Mouse (Mus musculus) midbrain, embryonic 14.5 days (tissue): Measurements from ENCODE around the gene Dcaf4. TPM values are rescaled to one million over a fixed set of nuclear protein-coding genes. Genes with fewer than 3 reads are reported as not detected.

Experiments used
- ATAC-seq: fragments of 200-750 bp; cut with Nextera tagmentation; 2 replicates; pipeline ENCODE4 v1.8.0; 2017; ENCODE audit warnings: moderate number of reproducible peaks, moderate library complexity; ENCODE audit not compliant: low FRiP score, low TSS enrichment
- DNase-seq: peaks from one replicate; pipeline ENCODE4 v3.0.0-alpha.2; 2015
- H3K27ac ChIP-seq: fragments of 300-500 bp; sonication (generic); replicated peaks from 2 replicates; pipeline ENCODE4 v1.5.1; 2014; ENCODE audit warnings: mild to moderate bottlenecking, low read depth, low read length, moderate library complexity
- H3K27me3 ChIP-seq: fragments of 300-500 bp; sonication (generic); 2 replicates; pipeline ENCODE4 v1.6.1; 2014; ENCODE audit warnings: low read length, control low read depth, mixed read lengths; ENCODE audit not compliant: control insufficient read depth, insufficient read depth
- H3K36me3 ChIP-seq: fragments of 300-500 bp; sonication (generic); 2 replicates; pipeline ENCODE4 v1.6.1; 2014; ENCODE audit warnings: low read length, control low read depth; ENCODE audit not compliant: control insufficient read depth, insufficient read depth
- H3K4me1 ChIP-seq: fragments of 300-500 bp; sonication (generic); 2 replicates; pipeline ENCODE4 v1.6.1; 2014; ENCODE audit warnings: mild to moderate bottlenecking, antibody characterized with exemption, low read length, control low read depth; ENCODE audit not compliant: control insufficient read depth, insufficient read depth
- H3K4me2 ChIP-seq: fragments of 300-500 bp; sonication (generic); 2 replicates; pipeline ENCODE4 v1.6.1; 2014; ENCODE audit warnings: mild to moderate bottlenecking, low read length, moderate library complexity
- H3K4me3 ChIP-seq: fragments of 300-500 bp; sonication (generic); replicated peaks from 2 replicates; pipeline ENCODE4 v1.5.1; 2014; ENCODE audit warnings: low read depth, low read length
- H3K9ac ChIP-seq: fragments of 300-500 bp; sonication (generic); replicated peaks from 2 replicates; pipeline ENCODE4 v1.6.1; 2014; ENCODE audit warnings: mild to moderate bottlenecking, low read length, moderate library complexity
- H3K9me3 ChIP-seq: fragments of 300-500 bp; sonication (generic); 2 replicates; pipeline ENCODE4 v1.6.1; 2016; ENCODE audit warnings: low read length, control low read depth, mixed read lengths; ENCODE audit not compliant: control insufficient read depth
- WGBS: fragments of 180-500 bp; shearing (Covaris S2); extraction: QIAGEN DNeasy Blood & Tissue Kit; methylation state at CpG from one replicate; pipeline ENCODE4 v1.1.7; 2014; 5-methylcytosine and 5-hydroxymethylcytosine counted together
- polyA plus RNA-seq: library from polyadenylated mRNA; unstranded; fragments of >200 nt; fragmentation: Nextera tagmentation; extraction: Ambion mirVana; gene quantifications from 2 replicates; pipeline ENCODE4 v1.2.1, GENCODE M21; 2014

The Dcaf4 gene
- polyA plus RNA-seq, 1 experiment from 2014 or later: 41.4 TPM

DNA sequence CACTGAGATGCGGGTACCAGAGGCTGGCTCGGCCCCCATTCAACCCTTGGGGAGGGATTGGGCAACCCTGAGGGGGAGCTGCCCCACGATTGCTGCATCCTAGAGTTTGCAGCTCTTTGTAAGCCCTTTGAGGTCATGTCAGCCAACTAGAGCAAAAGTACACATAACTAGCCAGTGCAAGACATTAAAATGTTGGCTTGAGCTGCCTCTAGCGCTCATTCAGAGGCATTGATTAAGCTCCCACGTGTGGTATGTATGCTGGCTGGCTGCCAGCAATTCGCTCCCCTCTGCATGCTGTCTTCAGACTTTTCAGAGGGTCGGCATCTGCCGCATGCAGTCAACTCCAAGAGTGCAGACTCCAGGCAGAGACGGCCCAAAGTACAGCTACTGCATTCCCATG is 15.8 kb downstream of the Dcaf4 start:
- peak; percentile 85 for DNase-seq
- Histone ChIP-seq H3K4me2 (no peak overlapping the region), H3K4me3 (no peak overlapping the region), H3K4me1 (peaks cover 8% of the 10 kb centered on the region; the same call in 1 of the 2 replicates), H3K36me3 (peaks cover 78% of the 10 kb centered on the region), H3K9ac (no peak overlapping the region), H3K27me3 (no peaks in the 10 kb centered on the region), H3K27ac (no peak overlapping the region), H3K9me3 (no peaks in the 10 kb centered on the region)
- 40% methylated on average over 9 of the region's 9 CpGs for WGBS
- ATAC-seq: peak; percentile 31; the same call in 1 of the 2 replicates

DNA sequence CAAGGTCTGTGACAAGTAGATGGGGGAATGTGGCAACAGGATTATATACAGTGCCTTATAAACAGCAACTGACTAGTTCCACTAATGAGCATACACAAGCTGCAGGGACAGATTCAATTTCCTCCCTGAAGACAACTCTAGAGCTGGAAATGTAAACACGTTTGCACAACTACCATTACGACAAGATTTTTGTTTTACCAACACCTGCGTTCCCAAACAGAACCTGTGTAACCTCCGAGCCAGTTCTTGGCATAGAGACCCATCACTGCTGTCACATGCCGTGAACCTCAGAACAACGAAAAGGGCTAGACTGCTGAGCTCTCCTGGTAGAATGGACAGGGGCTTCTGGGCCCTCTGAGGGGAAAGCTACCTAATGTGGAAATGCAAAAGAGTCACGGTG is 23.7 kb downstream of the Dcaf4 start:
- Histone ChIP-seq H3K4me1 (no peaks in the 10 kb centered on the region), H3K4me3 (no peak overlapping the region), H3K27me3 (no peaks in the 10 kb centered on the region), H3K9ac (no peak overlapping the region), H3K27ac (no peak overlapping the region), H3K36me3 (peaks cover 68% of the 10 kb centered on the region), H3K9me3 (no peaks in the 10 kb centered on the region), H3K4me2 (no peak overlapping the region)
- 89% methylated on average over 7 of the region's 7 CpGs for WGBS
- ATAC-seq (no peak), DNase-seq (no peak)

DNA sequence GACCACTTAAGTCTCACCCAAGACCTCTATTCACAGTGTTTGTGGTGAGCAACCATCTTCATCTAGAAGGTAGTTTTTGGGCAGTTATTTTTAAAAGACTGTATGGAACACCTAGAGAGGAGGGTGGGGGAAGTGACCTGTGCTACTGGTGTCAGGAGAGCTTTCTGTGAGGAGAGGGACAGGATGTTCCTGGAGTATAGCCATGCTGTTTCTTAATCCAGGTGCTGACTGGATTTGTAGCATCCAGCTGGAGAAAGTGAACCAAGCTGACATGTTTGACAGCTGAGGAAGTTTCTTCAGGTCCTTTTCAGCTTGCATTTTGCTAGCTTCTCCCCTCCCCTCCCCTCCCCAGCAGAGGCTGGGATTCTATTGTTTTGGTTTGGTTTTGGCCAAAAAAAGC is 24.5 kb downstream of the Dcaf4 start:
- H3K36me3 ChIP-seq: peaks cover 66% of the 10 kb centered on the region
- no peak for ATAC-seq

DNA sequence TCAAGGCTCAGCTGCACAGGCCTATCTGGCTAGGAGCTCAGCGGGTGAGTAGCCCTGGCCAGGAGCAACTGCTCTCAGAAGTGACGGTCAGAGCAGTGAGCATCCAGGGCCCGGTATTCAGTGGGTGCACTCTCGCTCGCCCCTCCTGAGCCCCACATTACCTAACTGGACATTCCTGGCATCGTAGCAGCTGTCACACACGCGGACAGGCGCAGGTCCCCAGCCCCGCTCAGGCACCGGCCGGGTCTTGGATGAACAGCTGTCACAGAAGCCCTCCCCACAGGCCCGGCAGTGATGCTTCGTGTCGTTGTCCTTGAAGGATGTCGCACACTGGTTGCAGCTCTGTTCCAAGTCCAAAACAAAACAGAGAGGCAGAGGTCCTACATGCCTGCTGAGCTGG is 31.0 kb downstream of the Dcaf4 start:
- no peak overlapping the region for H3K4me2 ChIP-seq
- no peak for DNase-seq
- no peaks in the 10 kb centered on the region for H3K9me3 ChIP-seq
- H3K4me3 ChIP-seq: no peak overlapping the region
- H3K4me1 ChIP-seq: no peaks in the 10 kb centered on the region
- no peak overlapping the region for H3K9ac ChIP-seq
- H3K27me3 ChIP-seq: no peaks in the 10 kb centered on the region
- ATAC-seq: no peak
- H3K27ac ChIP-seq: no peak overlapping the region
- peaks cover 91% of the 10 kb centered on the region for H3K36me3 ChIP-seq
- WGBS: 92% methylated on average over 16 of the region's 16 CpGs

More for the DNA sequence above, 24.5 kb downstream of the Dcaf4 start:
- H3K4me3 ChIP-seq: no peak overlapping the region
- H3K9ac ChIP-seq: no peak overlapping the region
- H3K27me3 ChIP-seq: no peaks in the 10 kb centered on the region
- DNase-seq: no peak
- H3K27ac ChIP-seq: no peak overlapping the region
- no peaks in the 10 kb centered on the region for H3K9me3 ChIP-seq
- no peaks in the 10 kb centered on the region for H3K4me1 ChIP-seq
- H3K4me2 ChIP-seq: no peak overlapping the region

DNA sequence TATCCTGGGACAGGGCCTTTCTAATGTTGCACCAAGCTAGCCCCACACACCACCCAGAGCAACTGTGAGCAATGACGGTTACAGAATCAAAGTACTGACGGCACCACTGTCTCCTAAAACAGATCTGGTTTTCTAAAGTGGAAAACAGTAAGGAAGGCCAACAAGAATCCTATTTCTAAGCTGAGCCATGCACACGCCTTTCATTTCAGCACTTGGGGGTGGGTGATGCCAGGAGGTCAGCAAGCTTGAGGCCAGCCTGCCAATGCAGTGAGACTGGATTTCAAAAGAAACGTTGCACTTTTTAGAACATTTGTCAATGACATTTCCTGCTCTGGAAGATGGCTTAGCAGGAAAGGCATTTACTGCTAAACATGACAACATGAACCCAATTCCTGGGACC is 33.5 kb downstream of the Dcaf4 start:
- Histone ChIP-seq H3K36me3 (peaks cover 93% of the 10 kb centered on the region), H3K27ac (no peak overlapping the region), H3K4me1 (no peaks in the 10 kb centered on the region), H3K4me3 (no peak overlapping the region), H3K9me3 (no peaks in the 10 kb centered on the region), H3K27me3 (no peaks in the 10 kb centered on the region), H3K4me2 (no peak overlapping the region), H3K9ac (no peak overlapping the region)
- WGBS: 92% methylated on average over 4 of the region's 4 CpGs
- DNase-seq (no peak), ATAC-seq (no peak)

DNA sequence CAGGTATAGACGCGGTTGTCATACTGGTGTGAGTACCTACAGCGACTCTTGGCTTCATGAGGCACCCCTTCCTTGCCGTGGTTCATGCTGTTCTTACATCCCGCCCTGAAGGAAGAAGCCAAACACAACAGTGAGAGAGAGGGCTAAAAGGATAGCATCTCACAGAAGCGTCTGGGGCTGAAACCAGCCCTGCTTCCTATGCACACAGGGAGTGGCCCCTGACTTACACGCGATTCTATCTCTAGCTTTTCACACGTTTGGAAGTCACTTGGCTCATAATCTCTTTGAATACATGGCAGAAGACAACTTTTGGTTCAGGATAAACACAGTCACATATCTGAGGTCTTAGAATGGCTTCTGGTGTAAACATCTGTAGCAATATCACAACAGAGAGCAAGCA is 35.3 kb downstream of the Dcaf4 start:
- no peak for ATAC-seq
- 66% methylated on average over 9 of the region's 9 CpGs for WGBS
- no peak overlapping the region for H3K9ac ChIP-seq
- no peak overlapping the region for H3K4me3 ChIP-seq
- H3K27me3 ChIP-seq: no peaks in the 10 kb centered on the region
- no peak for DNase-seq
- H3K9me3 ChIP-seq: no peaks in the 10 kb centered on the region
- no peak overlapping the region for H3K27ac ChIP-seq
- H3K36me3 ChIP-seq: peaks cover 87% of the 10 kb centered on the region
- H3K4me1 ChIP-seq: no peaks in the 10 kb centered on the region
- H3K4me2 ChIP-seq: no peak overlapping the region

DNA sequence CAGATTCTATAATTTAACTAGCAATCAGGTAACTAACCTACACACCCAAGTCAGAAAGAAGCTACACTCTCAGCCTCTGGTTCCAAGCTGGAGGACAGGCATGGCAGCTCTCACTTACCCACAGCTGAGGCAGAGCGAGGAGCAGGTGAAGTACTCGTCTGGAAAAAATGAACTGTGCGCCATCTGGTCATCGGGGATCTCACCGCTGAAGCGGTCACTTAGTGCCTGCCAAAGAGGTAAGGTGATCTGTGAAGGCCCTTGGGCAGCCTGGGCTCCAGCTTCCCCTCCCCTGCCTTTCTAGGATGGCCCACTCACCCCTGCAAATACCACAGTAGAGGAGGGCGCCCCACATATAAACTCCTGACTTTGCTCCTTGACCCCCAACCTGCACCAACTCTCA is 38.2 kb downstream of the Dcaf4 start:
- peaks cover 87% of the 10 kb centered on the region for H3K36me3 ChIP-seq
- WGBS: 94% methylated on average over 7 of the region's 7 CpGs

DNA sequence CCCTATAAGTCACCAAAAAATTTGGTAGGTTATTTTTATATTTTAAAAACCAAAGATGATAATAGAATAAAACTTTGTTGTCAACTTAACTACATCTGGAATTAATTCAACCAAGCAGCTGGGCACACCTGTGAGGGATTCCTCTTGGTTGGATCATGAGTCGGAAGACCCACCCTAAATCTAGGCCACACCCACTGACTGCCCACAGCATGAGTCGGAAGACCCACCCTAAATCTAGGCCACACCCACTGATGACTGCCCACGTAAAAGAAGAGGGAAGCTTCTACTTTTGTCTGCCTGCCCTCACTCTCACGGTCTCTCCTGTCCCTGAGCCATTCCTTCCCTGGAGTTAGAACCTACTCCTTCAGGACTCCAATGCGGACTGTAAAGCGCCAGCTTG is 39.9 kb downstream of the Dcaf4 start:
- Histone ChIP-seq H3K4me1 (no peaks in the 10 kb centered on the region), H3K27ac (no peak overlapping the region), H3K36me3 (peaks cover 83% of the 10 kb centered on the region), H3K27me3 (no peaks in the 10 kb centered on the region), H3K9me3 (no peaks in the 10 kb centered on the region), H3K4me3 (no peak overlapping the region), H3K4me2 (no peak overlapping the region), H3K9ac (no peak overlapping the region)
- ATAC-seq (no peak), DNase-seq (no peak)
- WGBS: 70% methylated on average over 6 of the region's 6 CpGs

More for the DNA sequence above, 38.2 kb downstream of the Dcaf4 start:
- Histone ChIP-seq H3K4me1 (no peaks in the 10 kb centered on the region), H3K9ac (no peak overlapping the region), H3K9me3 (no peaks in the 10 kb centered on the region), H3K4me2 (no peak overlapping the region), H3K27ac (no peak overlapping the region), H3K4me3 (no peak overlapping the region), H3K27me3 (no peaks in the 10 kb centered on the region)
- DNase-seq (no peak), ATAC-seq (no peak)

DNA sequence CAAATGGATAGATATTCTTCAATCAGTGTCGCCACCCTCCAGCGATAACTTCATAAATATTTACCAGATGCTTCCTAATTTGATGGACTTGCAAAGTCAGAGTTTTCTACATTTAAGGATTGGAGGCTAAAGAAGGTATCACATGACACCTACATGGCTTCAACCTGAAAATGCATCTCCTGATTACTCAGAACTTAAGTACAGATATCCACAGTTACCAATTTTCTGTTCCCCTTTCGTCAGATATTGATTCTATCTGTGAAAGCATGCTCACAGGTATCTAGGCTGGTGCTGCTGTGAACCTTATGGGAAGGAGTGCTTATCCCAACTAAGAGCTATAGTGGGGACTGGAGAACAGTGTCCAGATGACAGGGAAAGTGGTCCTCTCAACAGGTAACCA is 42.3 kb downstream of the Dcaf4 start:
- H3K9me3 ChIP-seq: no peaks in the 10 kb centered on the region
- DNase-seq (no peak), ATAC-seq (no peak)
- no peaks in the 10 kb centered on the region for H3K27me3 ChIP-seq
- H3K4me2 ChIP-seq: no peak overlapping the region
- H3K4me1 ChIP-seq: no peaks in the 10 kb centered on the region
- H3K27ac ChIP-seq: no peak overlapping the region
- WGBS: 79% methylated on average over 3 of the region's 3 CpGs
- H3K9ac ChIP-seq: no peak overlapping the region
- peaks cover 83% of the 10 kb centered on the region for H3K36me3 ChIP-seq
- no peak overlapping the region for H3K4me3 ChIP-seq
